Mouse (Mus musculus): ENCODE results near the gene Smtnl2.

Gene Smtnl2

GRCm38 (mm10) chr11:72397811-72398525, 13.5 kb downstream of the Smtnl2 start:
- DNase-seq: no peak

GRCm38 (mm10) chr11:72397072-72397471, 14.4 kb downstream of the Smtnl2 start:
- no peak for DNase-seq

GRCm38 (mm10) chr11:72396621-72397020, 14.9 kb downstream of the Smtnl2 start:
- no peak for DNase-seq

- DNase-seq: no peak
Observed at GRCm38 (mm10) chr11:72395652-72396051, 15.9 kb downstream of the Smtnl2 start.

- DNase-seq: no peak
Observed at GRCm38 (mm10) chr11:72394694-72395093, 16.8 kb downstream of the Smtnl2 start.

GRCm38 (mm10) chr11:72393669-72394068, 17.8 kb downstream of the Smtnl2 start:
- DNase-seq: no peak

- no peak for DNase-seq
Observed at GRCm38 (mm10) chr11:72393243-72393642, 18.3 kb downstream of the Smtnl2 start.

- no peak for DNase-seq
Observed at GRCm38 (mm10) chr11:72391181-72391580, 20.3 kb downstream of the Smtnl2 start.

- no peak for DNase-seq
Observed at GRCm38 (mm10) chr11:72389407-72390142, 21.9 kb downstream of the Smtnl2 start.

GRCm38 (mm10) chr11:72388113-72388529, 23.4 kb downstream of the Smtnl2 start:
- DNase-seq: no peak

- no peak for DNase-seq
Observed at GRCm38 (mm10) chr11:72379351-72379750, 32.2 kb downstream of the Smtnl2 start.

- no peak for DNase-seq
Observed at GRCm38 (mm10) chr11:72378222-72378621, 33.3 kb downstream of the Smtnl2 start.

GRCm38 (mm10) chr11:72376562-72376961, 35.0 kb downstream of the Smtnl2 start:
- DNase-seq: no peak

GRCm38 (mm10) chr11:72369904-72370672, 41.4 kb downstream of the Smtnl2 start:
- no peak for DNase-seq

GRCm38 (mm10) chr11:72367934-72368674, 43.4 kb downstream of the Smtnl2 start:
- DNase-seq: no peak

- no peak for DNase-seq
Observed at GRCm38 (mm10) chr11:72366126-72366525, 45.4 kb downstream of the Smtnl2 start.

GRCm38 (mm10) chr11:72364526-72364925, 47.0 kb downstream of the Smtnl2 start:
- no peak for DNase-seq

- DNase-seq: no peak
Observed at GRCm38 (mm10) chr11:72363523-72364240, 47.8 kb downstream of the Smtnl2 start.

- no peak for DNase-seq
Observed at GRCm38 (mm10) chr11:72362347-72362741, 49.2 kb downstream of the Smtnl2 start, which contains the start of gene Tekt1. TSS of gene Tekt1 (minus strand) at chr11:72362442.

GRCm38 (mm10) chr11:72361385-72362346, 49.8 kb downstream of the Smtnl2 start:
- DNase-seq: peak; percentile 67
